Mouse (Mus musculus): ENCODE measurements around the gene Cpd. TPM values are rescaled to one million over a fixed set of nuclear protein-coding genes. Genes with fewer than 3 reads are reported as not detected.
"Not testable (repeated sequence)": the region's sequence is repeated elsewhere in the genome, so short reads cannot be mapped to it uniquely, and the experiment has no call there.

Gene Cpd
- total RNA-seq, 2 experiments from 2014 or later, result 53.7 to 59.6 TPM

GRCm38 (mm10) chr11:76847354-76847753 lies 536 bp upstream of the Cpd start:
- DNase-seq, result no peak

DNA sequence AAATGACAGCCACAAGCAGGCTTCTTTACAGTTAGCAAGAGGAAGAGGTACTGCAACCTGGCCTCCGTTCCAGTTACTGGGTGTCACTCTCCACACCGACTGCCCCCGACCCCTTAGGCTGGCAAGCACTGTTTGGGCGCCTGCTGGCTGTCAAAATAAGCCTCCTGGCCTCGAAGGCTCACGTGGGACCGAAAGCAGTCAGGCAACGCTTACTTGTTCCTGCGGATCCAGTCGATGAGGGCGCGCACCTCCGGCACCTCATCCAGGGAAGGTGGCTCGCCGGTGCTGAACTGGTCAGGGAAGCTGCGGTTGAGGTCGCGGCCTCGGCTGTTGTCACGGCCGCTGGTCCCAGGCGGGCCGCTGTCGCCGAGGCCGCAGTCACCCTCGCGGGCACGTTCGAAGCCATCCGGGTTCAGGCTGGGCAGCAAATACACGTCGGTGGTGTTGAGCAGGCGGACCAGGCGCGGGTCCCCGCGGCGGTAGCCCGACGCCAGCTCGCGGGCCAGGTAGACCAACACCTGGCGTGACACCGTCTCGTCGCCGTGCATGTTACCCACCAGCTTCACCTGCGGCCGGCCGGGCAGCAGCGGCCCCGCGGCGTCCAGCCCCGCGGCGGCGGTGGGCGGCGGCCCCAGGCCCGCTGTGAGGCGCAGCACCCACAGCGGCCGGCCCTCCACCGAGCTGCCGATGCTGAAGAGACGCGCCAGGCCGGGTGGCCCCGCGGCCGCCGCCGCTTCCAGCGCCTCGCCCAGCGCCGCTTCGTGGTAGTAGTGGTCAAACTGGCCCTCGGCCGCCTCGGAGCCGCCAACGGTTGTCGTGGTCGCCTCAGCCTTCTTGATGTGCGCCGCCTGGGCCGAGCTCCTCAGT lies 574 bp downstream of the Cpd start:
- DNase-seq, result peak; percentile 48

- DNase-seq, result no peak
Measured at GRCm38 (mm10) chr11:76845275-76845980, 1.4 kb downstream of the Cpd start.

GRCm38 (mm10) chr11:76838573-76838972 lies 8.2 kb downstream of the Cpd start:
- no peak for DNase-seq

DNA sequence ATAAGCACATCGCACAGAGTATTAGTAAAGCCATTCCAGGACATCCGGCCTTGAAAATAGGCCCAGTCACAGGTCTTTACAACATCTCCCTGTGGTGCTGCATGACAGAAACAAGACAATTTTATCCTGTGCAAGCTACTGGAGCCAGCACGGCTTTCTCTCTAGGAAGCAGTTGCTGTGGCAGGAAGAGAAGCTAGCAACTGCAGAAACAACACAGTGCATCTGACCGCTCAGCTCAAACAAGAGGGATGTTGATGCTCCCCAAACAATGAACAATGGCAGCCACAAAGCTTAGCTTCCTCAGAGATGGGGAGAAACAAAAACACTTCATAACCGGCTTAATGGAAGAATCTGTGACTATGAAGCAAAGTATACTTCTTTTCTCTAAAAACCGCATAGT lies 10.5 kb downstream of the Cpd start:
- no peak for DNase-seq

- DNase-seq, result no peak
Measured at GRCm38 (mm10) chr11:76835868-76836267, 10.9 kb downstream of the Cpd start.

DNA sequence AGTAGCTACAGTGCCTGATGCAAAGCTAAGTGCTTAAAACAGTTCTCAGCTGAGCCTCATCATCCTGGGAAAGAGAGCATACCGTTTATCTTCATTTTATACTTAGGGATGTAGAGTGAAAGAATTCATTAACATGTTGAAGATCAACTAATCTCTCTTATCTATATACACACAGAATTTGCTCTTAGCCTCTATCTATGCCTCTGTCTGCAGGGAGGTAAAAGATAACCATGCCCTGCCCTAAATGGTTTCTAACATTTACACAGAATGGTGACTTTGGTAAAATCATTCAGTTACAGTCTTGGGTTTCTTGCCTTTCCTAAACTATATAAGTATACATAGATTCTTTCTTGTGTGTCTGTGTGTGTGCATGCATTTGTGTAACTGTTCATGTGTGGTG lies 12.2 kb downstream of the Cpd start:
- no peak for DNase-seq

DNA sequence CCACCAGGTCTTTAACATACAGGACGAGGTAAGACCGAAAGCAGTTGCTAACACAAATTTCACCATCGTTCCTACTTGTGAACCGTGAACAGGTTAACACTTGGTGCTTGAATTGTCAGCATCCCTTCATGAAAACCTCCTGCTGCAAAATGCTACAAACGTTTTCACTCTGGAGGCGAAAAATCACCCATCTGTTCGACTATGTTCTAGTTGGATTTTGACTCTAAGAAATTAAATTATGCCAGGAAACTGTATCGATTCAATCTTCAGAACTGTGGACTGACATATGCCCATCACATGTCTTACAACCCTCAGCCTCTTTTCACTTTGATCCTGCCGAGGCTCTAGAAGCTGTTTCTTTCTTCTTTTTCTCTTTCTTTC lies 21.9 kb downstream of the Cpd start:
- no peak for DNase-seq

DNA sequence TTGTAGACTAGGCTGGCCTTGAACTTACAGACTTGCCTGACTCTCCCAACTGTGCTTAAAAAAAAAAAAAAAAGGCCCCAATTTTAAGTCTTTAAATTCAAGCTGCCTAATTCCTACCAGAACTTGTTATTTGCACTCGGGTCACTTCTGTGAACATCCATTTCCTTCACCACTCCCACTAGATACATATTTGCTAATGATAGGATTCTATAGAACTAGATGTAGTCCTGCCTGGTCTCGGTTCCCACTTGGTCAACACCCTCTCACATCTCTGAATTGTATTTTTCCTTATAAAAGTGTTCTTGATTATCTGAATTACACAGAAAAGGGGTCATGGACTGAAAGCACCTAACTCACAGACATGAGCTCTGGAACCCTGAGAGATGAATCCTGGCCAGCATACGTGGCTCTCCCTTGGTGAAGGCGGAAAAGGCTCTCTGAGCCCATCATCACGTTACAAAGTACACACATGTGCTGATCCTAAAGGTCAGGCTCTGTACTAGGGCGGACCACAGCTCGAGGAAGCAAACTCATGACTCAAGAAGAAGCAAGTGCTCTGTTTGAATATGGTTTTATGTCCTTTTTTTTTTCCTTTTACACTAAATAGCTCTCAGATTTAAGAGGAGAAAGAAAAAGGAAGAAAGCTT lies 22.5 kb downstream of the Cpd start:
- DNase-seq, result no peak

DNA sequence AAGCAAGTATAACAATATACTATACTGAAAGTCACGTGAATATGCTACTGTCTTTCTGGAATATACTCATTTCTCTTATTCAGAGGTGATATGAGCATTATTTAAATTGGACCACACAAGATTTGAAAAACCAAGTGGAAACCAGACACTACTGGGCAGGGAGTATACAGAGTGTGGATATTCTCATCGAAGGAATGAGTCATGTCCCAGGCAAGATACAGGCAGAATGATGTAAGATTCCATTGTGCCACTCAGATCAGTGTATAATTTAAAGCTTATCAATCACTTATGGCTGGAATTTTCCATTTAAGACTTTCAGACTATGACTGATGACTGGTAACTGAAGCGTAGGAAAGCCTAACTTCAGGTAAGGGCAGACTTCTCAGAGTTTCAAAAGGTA lies 23.2 kb downstream of the Cpd start:
- no peak for DNase-seq

- no peak for DNase-seq
Measured at GRCm38 (mm10) chr11:76821353-76821752, 25.5 kb downstream of the Cpd start.

GRCm38 (mm10) chr11:76817664-76818063 lies 29.2 kb downstream of the Cpd start:
- no peak for DNase-seq

GRCm38 (mm10) chr11:76810706-76811495 lies 35.9 kb downstream of the Cpd start:
- DNase-seq, result no peak

GRCm38 (mm10) chr11:76809450-76809849 lies 37.4 kb downstream of the Cpd start:
- no peak for DNase-seq

DNA sequence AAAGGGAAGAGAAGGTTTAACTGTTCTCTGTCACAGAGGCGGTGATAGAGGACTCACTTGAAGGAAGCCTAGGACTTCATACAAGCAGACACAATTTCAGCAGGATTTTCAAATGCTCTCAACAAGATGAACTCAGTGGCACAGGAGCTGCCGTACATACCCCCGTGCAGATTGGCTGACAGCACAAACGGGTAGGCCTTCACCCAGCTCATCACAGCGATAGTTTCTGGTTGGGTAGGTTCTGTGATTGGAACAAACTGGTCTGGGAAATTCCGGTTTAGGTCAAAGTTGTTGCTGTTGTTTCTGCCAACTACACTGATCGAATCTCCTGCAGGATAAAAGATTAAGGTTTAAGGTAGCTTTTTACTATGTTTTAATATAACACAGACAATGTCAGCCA lies 38.3 kb downstream of the Cpd start:
- DNase-seq, result no peak

DNA sequence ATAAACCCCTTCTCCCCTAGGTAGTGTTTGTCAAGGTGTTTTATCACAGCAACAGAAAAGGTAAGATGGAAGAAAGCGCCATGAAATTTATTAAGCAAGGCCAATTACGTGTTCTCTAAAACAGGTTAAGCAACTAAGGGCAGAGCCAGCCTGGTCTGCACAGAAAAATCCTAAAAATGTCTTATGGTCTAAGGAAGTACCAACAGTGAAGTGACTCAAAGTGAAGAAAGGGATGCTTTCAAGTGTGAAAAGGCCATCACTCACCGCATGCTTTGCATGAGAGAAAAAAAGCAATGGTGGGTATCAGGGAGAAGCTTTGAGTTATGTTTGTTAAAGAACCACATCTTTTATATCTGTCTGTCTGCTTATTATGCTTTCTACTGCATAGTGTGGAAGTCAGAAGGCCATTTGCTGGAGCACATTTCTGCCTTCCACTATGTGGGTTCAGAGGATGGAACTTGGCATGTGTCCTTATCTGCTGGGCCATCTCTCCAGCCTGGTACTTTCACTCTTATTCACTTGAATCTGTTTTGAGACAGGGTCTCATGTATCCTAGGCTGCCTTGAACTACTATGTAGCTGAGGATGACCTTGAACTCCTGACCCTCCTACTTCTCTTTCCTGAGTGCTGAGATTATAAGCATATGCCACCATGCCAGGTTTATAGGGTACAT lies 39.7 kb downstream of the Cpd start:
- no peak for DNase-seq

DNA sequence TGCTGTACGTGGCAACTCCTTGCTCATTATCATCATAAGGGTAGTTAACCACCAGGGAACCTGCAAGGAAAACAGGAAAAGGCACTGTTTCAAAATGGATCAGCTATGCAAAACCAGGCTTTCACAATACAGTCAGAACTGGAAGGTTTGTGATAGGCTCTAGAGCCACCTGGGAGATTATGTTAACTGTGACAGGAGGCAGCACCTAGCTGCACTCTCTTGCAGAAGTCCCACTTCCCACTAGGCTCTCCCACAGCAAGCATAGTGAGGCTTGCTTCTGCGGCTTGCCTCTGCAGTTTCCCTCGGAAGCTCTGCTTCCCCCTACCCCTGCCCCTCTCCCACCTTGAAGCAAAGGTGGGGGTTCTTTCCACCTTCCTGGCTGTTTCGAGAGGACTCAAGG lies 40.8 kb downstream of the Cpd start:
- no peak for DNase-seq

DNA sequence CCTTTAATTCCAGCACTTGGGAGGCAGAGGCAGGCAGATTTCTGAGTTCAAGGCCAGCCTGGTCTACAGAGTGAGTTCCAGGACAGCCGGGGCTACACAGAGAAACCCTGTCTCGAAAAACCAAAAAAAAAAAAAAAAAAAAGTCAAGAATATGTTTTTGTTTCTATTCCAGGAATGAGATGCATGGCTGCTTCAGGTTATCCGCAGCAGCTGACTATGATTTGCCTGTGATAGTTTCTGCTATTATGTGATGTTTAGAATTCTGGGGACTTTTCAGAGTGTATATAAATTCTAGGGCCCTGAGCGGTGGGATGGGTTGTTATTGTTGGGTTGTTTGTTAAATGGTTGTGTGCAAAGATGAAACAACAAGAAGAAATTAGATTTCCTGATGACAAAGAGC lies 41.7 kb downstream of the Cpd start:
- not testable (repeated sequence) for DNase-seq

DNA sequence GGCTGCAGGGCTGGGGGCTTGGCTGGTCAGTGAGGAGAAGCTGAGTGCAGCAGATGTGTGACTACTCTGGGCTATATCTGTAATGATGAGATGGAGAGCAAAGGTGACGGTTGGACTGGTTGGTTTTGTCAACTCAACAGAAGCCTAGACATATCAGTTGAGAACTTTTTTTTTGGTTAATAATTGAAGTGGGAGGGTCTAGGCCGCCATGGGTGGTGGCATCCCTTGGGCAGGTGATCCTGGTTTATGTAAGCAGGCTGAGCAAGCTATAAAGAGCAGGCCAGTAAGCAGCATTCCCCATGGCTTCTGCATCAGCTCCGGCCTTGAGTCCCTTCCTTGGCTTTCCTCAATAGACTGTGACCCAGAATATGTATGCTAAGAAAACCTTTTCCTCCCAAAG lies 43.6 kb downstream of the Cpd start:
- no peak for DNase-seq

- no peak for DNase-seq
Measured at GRCm38 (mm10) chr11:76797236-76797635, 49.6 kb downstream of the Cpd start.

DNA sequence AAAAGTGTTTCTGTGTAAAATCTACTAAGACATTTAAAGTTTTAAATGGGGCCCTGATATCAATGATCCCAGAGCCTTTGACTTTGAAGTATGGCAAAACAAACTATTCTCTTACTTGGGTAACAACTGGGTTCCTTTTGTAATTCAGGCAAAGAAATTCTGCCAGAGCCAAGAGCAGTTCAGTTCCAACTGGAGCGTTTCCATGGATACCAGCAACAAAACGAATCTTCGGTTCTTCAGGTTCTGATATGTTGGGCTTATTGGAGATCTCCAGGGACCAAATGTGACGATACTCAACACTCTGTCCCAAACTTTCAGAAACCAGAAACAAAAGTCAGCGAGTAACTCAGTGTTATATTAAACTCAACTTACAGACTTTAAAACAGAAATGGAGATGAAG lies 51.5 kb downstream of the Cpd start:
- DNase-seq, result no peak

- DNase-seq, result no peak
Measured at GRCm38 (mm10) chr11:76791331-76791730, 55.5 kb downstream of the Cpd start.
